Mouse (Mus musculus) embryonic fibroblast, embryonic 13.5 days (primary cell): ENCODE measurements around the gene Ccdc88b.

Experiments used
- CTCF ChIP-seq: IDR thresholded peaks from 2 replicates; pipeline ENCODE4 v1.5.1; 2011; ENCODE audit warnings: mild to moderate bottlenecking, control low read depth, low read length, moderate library complexity, borderline replicate concordance; ENCODE audit not compliant: insufficient read depth
- POLR2A ChIP-seq: IDR thresholded peaks from 2 replicates; pipeline ENCODE4 v1.6.1; 2011; ENCODE audit warnings: low read depth, mild to moderate bottlenecking, control low read depth, low read length, moderate library complexity

GRCm38 (mm10) chr19:6869355-6869754 is 11.3 kb upstream of the Ccdc88b start:
- TF ChIP-seq CTCF (no peak), POLR2A (no peak; the same call in none of the 2 replicates)
